Mouse (Mus musculus) lung, embryonic 15.5 days (tissue): ENCODE data around the gene Yeats2. TPM values are rescaled to one million over a fixed set of nuclear protein-coding genes. Genes with fewer than 3 reads are reported as not detected.

Experiments used
- ATAC-seq: fragments of 200-750 bp; cut with Nextera tagmentation; 2 replicates; pipeline ENCODE4 v1.8.0; 2017; ENCODE audit warnings: moderate number of reproducible peaks, borderline replicate concordance; ENCODE audit not compliant: low FRiP score, low TSS enrichment; ENCODE audit errors: extremely low read depth
- H3K27ac ChIP-seq: fragments of 300-500 bp; sonication (generic); 2 replicates; pipeline ENCODE4 v1.5.1; 2015; ENCODE audit warnings: moderate library complexity, mild to moderate bottlenecking, inconsistent platforms
- H3K27me3 ChIP-seq: fragments of 300-500 bp; sonication (generic); 2 replicates; pipeline ENCODE4 v1.6.1; 2015; ENCODE audit warnings: inconsistent platforms
- H3K36me3 ChIP-seq: fragments of 300-500 bp; sonication (generic); 2 replicates; pipeline ENCODE4 v1.6.1; 2015; ENCODE audit warnings: inconsistent platforms
- H3K4me1 ChIP-seq: fragments of 300-500 bp; sonication (generic); 2 replicates; pipeline ENCODE4 v1.6.1; 2015; ENCODE audit warnings: inconsistent platforms
- H3K4me2 ChIP-seq: fragments of 300-500 bp; sonication (generic); 2 replicates; pipeline ENCODE4 v1.6.1; 2015; ENCODE audit warnings: inconsistent platforms, mild to moderate bottlenecking, moderate library complexity
- H3K4me3 ChIP-seq: fragments of 300-500 bp; sonication (generic); 2 replicates; pipeline ENCODE4 v1.5.1; 2015; ENCODE audit warnings: mild to moderate bottlenecking, inconsistent platforms
- H3K9ac ChIP-seq: fragments of 300-500 bp; sonication (generic); 2 replicates; pipeline ENCODE4 v1.6.1; 2015; ENCODE audit warnings: inconsistent platforms
- H3K9me3 ChIP-seq: fragments of 300-500 bp; sonication (generic); 2 replicates; pipeline ENCODE4 v1.6.1; 2016; ENCODE audit warnings: inconsistent platforms
- WGBS: fragments of 180-500 bp; shearing (Covaris S2); methylation state at CpG from one replicate; pipeline ENCODE4 v1.1.7; 2015; 5-methylcytosine and 5-hydroxymethylcytosine counted together
- polyA plus RNA-seq: library from polyadenylated mRNA; unstranded; fragments of >200 nt; fragmentation: Nextera tagmentation; extraction: Ambion mirVana; gene quantifications from 2 replicates; pipeline ENCODE4 v1.2.1, GENCODE M21; 2015

Yeats2 gene
- polyA plus RNA-seq, 1 experiment from 2014 or later, result 35.9 TPM

DNA sequence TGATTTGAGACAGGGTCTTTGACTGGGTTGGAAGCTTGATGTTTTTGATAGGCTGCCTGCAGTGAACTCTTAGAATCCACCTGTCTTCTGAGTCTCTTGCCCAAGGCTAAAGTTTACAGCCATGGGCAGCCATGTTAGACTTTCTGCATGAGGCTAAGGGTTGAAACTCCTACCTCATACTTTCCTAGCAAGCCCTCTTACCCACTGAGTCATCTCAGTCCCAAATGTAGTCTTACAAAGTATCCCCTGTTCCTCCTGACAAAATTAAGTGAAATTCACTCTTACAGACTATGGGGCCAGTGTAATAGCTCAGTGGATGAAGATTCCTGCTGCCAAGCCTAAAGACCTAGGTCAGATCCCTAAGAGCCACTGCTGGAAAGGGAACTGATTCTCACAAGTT, 106.2 kb downstream of the Yeats2 start:
- no peak overlapping the region for H3K4me2 ChIP-seq
- no peak for ATAC-seq
- H3K9me3 ChIP-seq, result no peaks in the 10 kb centered on the region
- no peak overlapping the region for H3K4me3 ChIP-seq
- H3K9ac ChIP-seq, result no peak overlapping the region
- no peaks in the 10 kb centered on the region for H3K36me3 ChIP-seq
- 0 out of 2 replicates have a peak, but pooled peaks cover 2% of the 10 kb centered on the region for H3K27me3 ChIP-seq
- H3K27ac ChIP-seq, result no peak overlapping the region
- H3K4me1 ChIP-seq, result no peaks in the 10 kb centered on the region

GRCm38 (mm10) chr16:20248442-20249174, 107.7 kb downstream of the Yeats2 start:
- WGBS, result 82% methylated on average over 9 of the region's 9 CpGs
- Histone ChIP-seq H3K4me2 (no peak overlapping the region), H3K9ac (no peak overlapping the region), H3K27me3 (no peaks in the 10 kb centered on the region), H3K36me3 (no peaks in the 10 kb centered on the region), H3K4me1 (no peaks in the 10 kb centered on the region), H3K9me3 (no peaks in the 10 kb centered on the region), H3K4me3 (no peak overlapping the region), H3K27ac (no peak overlapping the region)
- no peak for ATAC-seq

- H3K4me2 ChIP-seq, result no peak overlapping the region
- H3K27me3 ChIP-seq, result no peaks in the 10 kb centered on the region
- no peak for ATAC-seq
- H3K27ac ChIP-seq, result no peak overlapping the region
- no peaks in the 10 kb centered on the region for H3K9me3 ChIP-seq
- H3K36me3 ChIP-seq, result no peaks in the 10 kb centered on the region
- no peaks in the 10 kb centered on the region for H3K4me1 ChIP-seq
- no peak overlapping the region for H3K4me3 ChIP-seq
- no peak overlapping the region for H3K9ac ChIP-seq
- WGBS, result 88% methylated on average over 5 of the region's 5 CpGs
These were observed 117.1 kb downstream of the Yeats2 start for GRCm38 (mm10) chr16:20257926-20258325.

DNA sequence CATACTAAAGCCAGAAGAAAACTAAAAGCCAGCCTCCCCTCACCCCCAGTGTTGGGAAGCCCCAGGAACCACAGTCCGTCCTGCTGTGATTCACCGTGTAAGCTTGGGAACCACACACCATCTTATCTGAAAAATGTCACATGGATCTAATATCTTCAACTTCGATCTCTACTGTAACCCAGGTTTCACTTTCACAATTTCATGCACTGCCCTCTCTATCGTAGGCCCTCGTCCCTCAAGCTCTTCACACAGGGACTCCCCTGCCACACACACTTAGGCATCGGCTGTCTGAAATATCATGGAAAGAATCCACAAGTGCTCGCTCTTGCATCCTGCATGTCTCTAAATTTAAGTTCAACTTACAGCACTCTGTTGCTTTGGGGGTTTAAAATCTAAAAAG, 124.2 kb downstream of the Yeats2 start:
- Histone ChIP-seq H3K9ac (no peak overlapping the region), H3K9me3 (no peaks in the 10 kb centered on the region), H3K4me2 (no peak overlapping the region), H3K4me1 (no peaks in the 10 kb centered on the region), H3K36me3 (no peaks in the 10 kb centered on the region), H3K4me3 (no peak overlapping the region), H3K27ac (no peak overlapping the region), H3K27me3 (no peaks in the 10 kb centered on the region)
- 70% methylated on average over 7 of the region's 7 CpGs for WGBS
- ATAC-seq, result no peak

- H3K4me1 ChIP-seq, result 0 out of 2 replicates have a peak, but pooled peaks cover 2% of the 10 kb centered on the region
- no peaks in the 10 kb centered on the region for H3K27me3 ChIP-seq
- H3K9me3 ChIP-seq, result no peaks in the 10 kb centered on the region
- no peaks in the 10 kb centered on the region for H3K36me3 ChIP-seq
- H3K9ac ChIP-seq, result no peak overlapping the region
- no peak overlapping the region for H3K4me2 ChIP-seq
- H3K27ac ChIP-seq, result no peak overlapping the region
- H3K4me3 ChIP-seq, result no peak overlapping the region
- ATAC-seq, result no peak
- WGBS, result 66% methylated on average over 4 of the region's 4 CpGs
These were observed 130.5 kb downstream of the Yeats2 start for GRCm38 (mm10) chr16:20271339-20271738.

DNA sequence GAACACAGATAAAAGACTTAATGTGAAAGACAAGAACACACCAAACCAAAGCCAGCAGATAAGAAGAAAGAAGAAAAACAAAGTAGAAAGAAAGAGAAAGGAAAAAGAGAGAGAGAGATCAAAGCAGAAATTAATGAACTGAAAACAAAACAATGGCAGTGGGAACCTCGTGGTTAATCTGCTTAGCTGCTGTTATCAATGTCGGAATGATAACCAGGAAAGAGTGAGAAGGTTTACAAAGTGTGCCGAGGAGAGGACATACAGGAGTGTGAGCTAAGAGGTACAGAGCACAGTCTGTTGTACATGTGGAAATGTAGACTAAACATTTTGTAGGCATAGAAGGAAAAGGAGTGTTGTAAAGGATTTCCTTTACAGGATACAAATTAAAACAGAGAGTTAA, 132.1 kb downstream of the Yeats2 start:
- Histone ChIP-seq H3K27ac (no peak overlapping the region), H3K9ac (no peak overlapping the region), H3K36me3 (0 out of 2 replicates have a peak, but pooled peaks cover 1% of the 10 kb centered on the region), H3K27me3 (no peaks in the 10 kb centered on the region), H3K4me1 (0 out of 2 replicates have a peak, but pooled peaks cover 2% of the 10 kb centered on the region), H3K4me3 (no peak overlapping the region), H3K4me2 (no peak overlapping the region), H3K9me3 (no peaks in the 10 kb centered on the region)
- no peak for ATAC-seq
- 4% methylated on average over 3 of the region's 3 CpGs for WGBS

DNA sequence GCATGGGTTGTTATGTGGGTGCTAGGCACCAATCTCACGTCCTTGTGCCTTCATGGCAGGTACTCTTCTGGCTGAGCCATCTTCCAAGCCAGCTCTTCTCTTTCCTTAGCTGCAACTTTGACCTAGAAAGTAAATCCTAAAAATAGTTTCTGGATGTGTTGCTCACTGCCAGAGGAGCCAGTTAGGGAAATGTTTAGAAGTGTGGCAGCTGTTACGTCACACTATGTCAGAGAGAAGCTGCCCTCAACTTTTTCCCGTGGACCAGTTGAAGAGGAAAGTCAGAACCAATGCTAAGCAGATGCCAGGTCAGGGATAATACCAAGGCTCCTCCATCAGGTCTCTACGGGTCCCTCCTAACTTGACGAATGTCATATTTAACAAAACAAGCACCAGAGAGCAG, 138.5 kb downstream of the Yeats2 start:
- ATAC-seq, result no peak
- Histone ChIP-seq H3K27ac (no peak overlapping the region), H3K36me3 (peaks cover 38% of the 10 kb centered on the region), H3K4me1 (no peaks in the 10 kb centered on the region), H3K9ac (no peak overlapping the region), H3K27me3 (no peaks in the 10 kb centered on the region), H3K9me3 (no peaks in the 10 kb centered on the region), H3K4me3 (no peak overlapping the region), H3K4me2 (no peak overlapping the region)
- WGBS, result 79% methylated on average over 5 of the region's 5 CpGs

DNA sequence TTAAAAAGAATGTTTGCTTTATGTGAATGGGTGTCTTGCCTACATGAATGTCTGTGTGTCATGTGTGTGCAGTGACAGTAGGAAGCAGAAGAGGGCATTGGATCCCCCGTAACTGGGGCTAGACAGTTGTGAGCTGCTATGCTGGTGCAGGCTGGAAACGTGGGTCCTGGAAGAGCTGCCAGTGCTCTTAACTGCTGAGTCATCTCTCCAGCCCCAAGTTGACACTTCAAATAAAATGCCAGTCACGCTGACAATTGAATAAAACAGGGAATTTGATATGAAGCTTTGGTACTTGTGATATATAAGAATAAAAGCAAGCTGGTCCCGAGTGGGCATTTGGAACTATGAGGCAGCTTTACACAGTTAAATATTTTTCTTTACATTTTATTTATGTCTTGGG, 139.4 kb downstream of the Yeats2 start:
- no peak for ATAC-seq
- H3K4me2 ChIP-seq, result no peak overlapping the region
- H3K4me3 ChIP-seq, result no peak overlapping the region
- no peak overlapping the region for H3K9ac ChIP-seq
- H3K27me3 ChIP-seq, result no peaks in the 10 kb centered on the region
- peaks cover 45% of the 10 kb centered on the region for H3K36me3 ChIP-seq
- WGBS, result 75% methylated on average over 4 of the region's 4 CpGs
- no peaks in the 10 kb centered on the region for H3K9me3 ChIP-seq
- no peaks in the 10 kb centered on the region for H3K4me1 ChIP-seq
- H3K27ac ChIP-seq, result no peak overlapping the region

Other genes with a start within 250 kb of the Yeats2 start
- gene Klhl6, start 158.0 kb upstream of the Yeats2 start, polyA plus RNA-seq, result 18.4 and 19.7 TPM in 2 replicates
- 26.5 and 31.3 TPM in 2 replicates for gene Klhl24, start 43.5 kb upstream of the Yeats2 start, polyA plus RNA-seq
- 0.65 and 0.69 TPM in 2 replicates for gene Map6d1, start 100.3 kb downstream of the Yeats2 start, polyA plus RNA-seq
- gene Parl, start 161.3 kb downstream of the Yeats2 start, polyA plus RNA-seq, result 81.4 and 84.5 TPM in 2 replicates
- gene Cyp2ab1, start 184.3 kb downstream of the Yeats2 start, polyA plus RNA-seq, result 0.09 TPM in 1 of 2 replicates, not detected in the other